Mouse (Mus musculus): Measurements from ENCODE around the gene Efna1. TPM values are rescaled to one million over a fixed set of nuclear protein-coding genes. Genes with fewer than 3 reads are reported as not detected.

Efna1 gene
- polyA plus RNA-seq, 1 experiment: not detected

DNA sequence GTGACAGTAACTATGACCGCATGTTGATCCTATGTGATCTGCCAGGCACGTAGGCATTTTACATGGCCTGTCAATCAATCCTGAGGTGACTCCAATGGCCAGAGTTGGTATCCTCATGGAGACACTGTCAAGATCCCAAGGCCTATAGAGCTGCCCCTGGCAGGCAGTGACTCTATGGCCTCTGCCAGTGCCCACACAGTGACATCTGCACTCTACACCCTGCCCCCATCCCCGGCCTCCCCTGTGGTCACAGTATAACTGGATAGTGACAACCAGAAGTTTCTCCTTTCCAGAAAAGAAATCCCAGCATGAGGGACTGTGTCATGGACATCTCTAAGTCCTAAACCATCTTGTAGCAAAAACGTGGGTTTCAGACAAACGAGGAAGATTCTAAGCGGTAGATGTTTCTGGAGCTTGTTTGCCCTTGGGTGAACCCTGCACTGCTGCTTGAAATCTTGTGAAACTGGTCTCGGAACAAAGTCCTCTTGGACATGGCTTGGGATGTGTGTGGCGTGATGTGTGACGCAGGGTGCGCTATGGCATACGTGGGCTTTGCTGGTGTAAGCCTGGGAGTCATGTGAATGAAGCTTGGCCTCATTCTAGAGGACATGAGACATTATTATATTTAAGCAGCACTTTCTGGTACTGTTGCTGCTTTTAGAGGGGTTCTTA, 12.4 kb upstream of the Efna1 start:
- TF ChIP-seq GATA1 (IDR thresholded peaks at IDR 0.05; ENCODE audit: low read length): no peak

DNA sequence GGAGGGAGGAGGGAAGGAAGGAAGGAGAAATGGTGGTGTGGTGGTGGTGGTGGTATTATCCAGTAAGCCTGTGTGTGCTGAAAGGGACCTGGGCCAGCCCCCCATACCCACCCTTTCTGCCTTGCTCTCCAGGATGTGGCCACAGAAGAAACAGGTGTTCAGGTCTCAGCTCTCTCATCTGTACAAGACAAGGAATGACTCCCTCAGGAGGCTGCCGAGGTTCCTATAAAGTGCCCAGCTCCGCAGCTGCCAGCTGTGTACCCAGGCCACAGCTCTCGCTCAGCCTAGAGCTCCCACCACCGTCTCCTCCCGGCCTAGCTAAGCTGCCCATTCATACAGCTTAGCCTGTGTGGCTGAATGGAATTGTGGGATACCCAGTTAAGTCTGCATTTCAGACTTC, 11.4 kb upstream of the Efna1 start:
- no peak for TF ChIP-seq GATA1 (IDR thresholded peaks at IDR 0.05; ENCODE audit: low read length)

DNA sequence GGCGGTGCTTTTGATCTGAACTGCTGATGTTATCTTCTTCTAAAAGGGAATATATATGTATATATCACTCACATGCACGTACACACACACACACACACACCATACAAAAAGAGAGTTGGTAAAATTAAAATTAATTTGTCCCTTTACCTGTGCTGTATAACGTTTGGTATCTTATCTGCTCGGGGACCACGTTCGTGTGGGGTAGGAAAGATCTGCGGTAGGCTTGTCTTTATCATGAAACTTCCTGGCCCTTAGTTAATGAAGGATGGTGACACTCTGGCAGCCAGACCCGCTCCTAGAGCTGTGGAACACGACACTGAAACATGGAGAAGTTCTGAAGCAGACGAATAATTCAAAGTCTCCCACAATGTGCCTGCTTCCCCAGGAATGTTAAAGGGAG, 10.9 kb upstream of the Efna1 start:
- no peak for TF ChIP-seq GATA1 (IDR thresholded peaks at IDR 0.05; ENCODE audit: low read length)

DNA sequence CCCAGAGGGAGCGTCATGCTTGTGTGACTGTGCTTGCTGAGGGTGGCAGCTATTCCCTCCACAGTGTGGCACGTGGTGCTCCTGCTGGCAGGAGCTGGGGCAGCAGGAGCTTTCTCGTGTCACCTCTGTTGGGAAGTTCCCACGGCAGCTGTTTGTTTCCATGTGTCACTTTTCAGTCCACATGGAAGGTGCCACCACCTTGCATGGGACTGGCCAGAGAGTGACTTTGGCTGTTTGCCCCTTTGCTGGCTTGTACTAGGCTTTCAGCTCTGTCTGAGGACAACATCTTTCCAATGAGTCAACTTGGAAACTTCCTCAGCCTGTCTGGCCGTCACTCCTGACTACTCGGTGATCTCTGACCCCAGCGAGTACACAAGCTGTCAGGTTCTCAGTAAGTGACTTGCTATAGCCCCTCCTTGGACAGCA, 7.6 kb upstream of the Efna1 start:
- TF ChIP-seq GATA1 (IDR thresholded peaks at IDR 0.05; ENCODE audit: low read length): no peak

DNA sequence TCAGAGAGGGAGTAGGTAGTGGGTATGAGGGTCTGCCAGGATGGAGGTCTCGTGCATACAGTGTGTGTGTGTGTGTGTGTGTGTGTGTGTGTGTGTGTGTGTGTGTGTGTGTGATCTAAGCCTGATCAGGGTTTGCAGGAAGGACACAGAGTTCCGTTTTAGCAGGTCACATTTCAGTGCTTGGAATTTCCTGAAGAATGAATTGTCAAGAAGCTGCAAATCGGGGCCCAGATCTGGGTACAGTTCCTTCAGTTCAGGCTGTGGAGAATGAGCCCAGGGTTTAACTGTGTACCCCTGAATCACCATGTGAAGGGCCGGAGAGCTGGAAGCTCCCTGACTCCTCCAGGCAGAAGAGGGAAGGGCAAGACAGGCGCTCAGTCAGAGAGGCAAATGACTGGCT, 6.3 kb upstream of the Efna1 start:
- TF ChIP-seq GATA1 (IDR thresholded peaks at IDR 0.05; ENCODE audit: low read length): no peak

DNA sequence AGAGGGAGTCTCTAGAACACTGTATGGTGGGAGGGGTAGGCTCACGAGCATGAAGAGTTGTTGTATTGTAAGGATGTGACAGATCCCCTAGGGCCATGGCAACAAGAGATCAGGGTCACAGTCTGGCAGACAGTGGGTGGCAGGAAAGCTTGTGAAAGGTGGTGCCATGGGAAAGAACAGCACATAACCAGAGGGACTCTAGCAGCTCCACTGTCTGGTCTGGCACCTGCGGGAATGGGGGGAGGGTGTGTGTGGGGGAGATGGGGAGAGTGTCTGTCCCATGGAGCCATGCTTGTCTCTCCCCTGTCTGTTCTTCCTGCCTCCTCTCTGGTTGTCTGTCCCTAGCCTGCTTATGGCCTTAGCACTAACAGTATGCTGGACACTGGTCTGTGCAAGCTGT, 4.6 kb upstream of the Efna1 start:
- no peak for TF ChIP-seq GATA1 (IDR thresholded peaks at IDR 0.05; ENCODE audit: low read length)

DNA sequence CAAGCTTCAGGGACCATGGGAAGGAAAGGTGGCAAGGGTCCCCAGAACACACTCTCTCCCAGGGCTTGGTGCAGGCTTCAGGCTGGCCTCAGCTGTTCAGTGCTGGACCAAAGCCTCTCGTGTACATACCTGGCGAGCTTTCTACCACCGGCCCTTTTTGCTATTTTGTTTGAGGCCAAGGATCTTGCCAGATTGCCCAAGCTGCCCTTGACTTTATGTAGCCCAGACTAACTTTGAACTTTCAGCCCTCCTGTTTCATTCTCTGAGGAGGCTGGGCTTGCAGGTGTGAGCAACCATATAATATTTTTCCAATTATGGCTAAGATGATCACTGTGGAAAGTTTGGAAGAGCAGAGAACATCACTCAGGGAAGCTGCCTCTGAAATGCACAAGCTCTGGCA, 3.3 kb upstream of the Efna1 start:
- no peak for TF ChIP-seq GATA1 (IDR thresholded peaks at IDR 0.05; ENCODE audit: low read length)

DNA sequence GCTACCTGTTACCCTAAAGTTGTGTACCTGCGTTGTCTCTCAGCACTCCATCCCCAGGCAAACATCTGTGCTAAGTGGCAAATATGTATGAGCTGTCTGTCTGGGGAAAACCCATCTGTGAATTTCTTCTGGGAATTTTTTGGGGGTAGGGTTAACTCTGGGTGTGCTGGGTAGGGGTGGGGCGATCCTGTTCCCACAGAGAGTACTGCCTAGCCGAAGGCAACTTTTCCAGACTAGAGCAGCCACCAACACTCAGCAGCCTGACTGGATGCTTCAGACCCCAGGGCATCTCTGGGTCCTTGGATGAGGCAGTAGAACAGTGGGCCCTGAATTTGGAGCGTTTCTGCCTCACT, 1.3 kb upstream of the Efna1 start:
- no peak for TF ChIP-seq GATA1 (IDR thresholded peaks at IDR 0.05; ENCODE audit: low read length)

DNA sequence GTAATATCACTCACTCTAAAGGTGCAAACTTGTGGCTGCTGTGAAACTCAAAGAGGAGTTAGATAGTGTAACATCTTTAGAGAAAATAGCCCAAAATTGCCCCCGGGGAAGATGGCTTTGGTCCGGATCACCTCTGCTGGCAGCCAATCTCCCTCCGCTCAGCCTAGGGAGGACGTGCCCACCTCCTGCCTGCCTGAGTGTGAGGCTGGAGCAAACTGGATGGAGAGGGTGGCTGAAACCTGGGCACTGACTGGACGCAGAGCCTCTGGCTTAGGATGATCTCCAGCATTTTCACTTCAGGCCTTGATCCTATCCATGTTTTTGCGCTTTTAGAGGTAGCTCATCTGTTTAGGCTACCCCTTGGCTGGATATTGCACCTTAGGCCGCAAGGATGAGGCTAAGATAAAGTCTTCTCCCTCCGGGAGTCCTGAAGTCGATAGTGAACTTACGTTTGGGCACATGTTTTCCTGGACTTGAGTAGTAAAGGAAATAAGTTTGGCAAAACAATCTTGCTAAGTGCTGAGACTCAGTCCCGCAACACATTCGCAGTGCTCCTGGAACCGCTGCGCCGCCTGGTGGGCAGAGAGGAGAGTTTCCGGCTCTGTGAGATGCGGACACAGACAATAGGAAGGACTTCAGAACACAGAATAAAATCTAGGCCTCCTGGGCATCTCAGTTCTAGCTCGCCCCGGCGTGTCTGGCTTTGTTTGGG, 793 bp upstream of the Efna1 start:
- TF ChIP-seq GATA1 (IDR thresholded peaks at IDR 0.05; ENCODE audit: low read length): no peak

DNA sequence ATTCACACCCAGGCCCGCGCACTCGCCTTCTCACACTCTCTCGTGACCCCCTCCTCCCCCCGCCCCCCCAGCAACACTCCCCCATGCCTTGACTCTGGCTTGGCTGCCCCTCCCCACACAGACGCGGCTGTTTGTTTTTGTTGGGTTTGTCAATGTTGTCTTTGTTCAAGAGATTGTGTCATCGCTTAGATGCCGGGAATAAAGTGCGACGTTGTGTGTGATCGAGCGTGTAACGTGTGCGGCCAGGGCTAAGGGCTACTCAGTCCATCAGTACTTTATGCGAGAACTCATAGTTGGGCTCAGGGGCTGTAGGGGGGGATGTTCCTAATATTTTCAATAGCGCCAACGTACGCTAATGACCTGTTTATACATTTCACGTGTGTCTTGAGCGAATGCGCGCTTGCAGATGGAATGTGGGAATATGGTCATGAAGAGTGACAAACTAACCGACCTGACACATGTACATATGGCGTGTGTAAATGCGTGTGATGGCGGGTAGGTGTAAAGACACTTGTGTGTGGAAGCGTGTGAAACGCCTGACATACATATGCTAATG, 814 bp downstream of the Efna1 start:
- TF ChIP-seq GATA1 (IDR thresholded peaks at IDR 0.05; ENCODE audit: low read length): no peak

DNA sequence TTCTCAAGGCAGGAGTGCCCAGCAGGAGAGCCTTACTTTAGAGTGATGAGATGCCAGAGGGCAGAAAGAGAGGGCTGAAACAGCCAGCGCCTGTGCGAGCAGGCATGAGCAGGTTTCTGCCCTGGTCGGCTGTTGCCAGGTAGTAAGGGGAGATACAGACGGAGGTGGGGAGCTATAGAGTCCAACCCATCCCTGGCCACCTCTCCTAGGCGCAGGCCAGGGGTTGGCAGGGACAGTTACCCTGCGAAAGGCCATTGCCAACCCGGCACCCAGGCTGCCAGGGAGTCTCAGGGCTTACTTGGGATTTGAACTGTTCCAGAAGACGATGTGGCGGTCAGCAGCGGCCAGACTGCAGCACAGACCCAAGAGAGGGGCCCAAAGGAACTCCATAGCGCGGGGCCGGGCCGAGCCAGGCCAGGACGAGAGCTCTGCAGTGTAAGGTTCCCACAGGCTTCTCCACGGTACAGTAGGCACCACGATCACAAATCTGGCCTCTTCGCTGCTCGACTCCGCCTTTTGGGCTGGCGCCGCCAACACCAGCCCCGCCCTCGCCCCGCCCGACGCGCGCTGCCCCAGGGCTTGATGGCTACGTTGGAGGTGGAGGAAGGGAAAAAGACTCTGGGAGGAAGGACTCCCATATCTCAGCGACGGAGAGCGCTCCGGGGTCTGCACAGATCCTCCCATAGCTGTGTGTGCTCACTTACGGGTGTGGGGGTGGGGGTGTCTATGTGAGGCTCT, 1.6 kb downstream of the Efna1 start:
- no peak for TF ChIP-seq GATA1 (IDR thresholded peaks at IDR 0.05; ENCODE audit: low read length)

DNA sequence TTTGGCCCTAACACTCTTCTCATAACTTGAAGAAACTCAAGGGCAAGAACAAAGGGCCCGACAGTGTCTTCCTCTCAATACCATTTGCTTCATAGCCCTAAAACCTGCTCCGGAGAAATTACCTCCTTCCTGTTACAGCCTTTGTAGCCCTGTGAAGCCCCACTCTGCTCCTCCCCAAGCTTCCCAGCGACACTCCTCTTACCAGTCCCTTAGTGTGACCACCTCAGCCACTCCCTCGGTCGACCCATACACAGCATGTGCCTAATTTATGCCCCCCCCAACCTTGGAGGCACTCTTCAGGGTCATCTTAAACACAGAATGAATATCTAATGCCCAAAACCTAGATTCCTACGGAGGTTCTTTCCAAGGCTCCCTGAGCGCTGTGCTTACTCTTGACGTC, 2.3 kb downstream of the Efna1 start:
- TF ChIP-seq GATA1 (IDR thresholded peaks at IDR 0.05; ENCODE audit: low read length): no peak

DNA sequence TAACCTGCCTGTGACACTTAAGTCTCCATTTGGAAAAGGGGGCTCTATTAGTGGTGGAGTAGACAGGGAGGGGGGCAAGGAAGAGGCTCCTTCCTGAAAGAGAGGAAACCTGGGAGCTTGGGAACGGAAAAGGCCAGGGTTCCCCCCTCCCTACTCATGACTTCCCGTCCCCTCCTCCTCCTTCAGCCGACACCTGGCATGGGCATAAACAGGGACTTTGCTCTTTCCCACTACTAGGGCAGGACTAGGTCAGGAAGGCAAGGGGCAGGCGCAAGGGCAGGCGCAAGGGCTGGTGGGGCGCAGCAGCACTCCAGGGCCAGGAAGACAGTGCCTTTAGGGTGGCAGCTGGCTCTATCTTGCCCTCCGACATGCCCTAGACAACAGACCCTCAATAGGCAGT, 2.8 kb downstream of the Efna1 start:
- no peak for TF ChIP-seq GATA1 (IDR thresholded peaks at IDR 0.05; ENCODE audit: low read length)

DNA sequence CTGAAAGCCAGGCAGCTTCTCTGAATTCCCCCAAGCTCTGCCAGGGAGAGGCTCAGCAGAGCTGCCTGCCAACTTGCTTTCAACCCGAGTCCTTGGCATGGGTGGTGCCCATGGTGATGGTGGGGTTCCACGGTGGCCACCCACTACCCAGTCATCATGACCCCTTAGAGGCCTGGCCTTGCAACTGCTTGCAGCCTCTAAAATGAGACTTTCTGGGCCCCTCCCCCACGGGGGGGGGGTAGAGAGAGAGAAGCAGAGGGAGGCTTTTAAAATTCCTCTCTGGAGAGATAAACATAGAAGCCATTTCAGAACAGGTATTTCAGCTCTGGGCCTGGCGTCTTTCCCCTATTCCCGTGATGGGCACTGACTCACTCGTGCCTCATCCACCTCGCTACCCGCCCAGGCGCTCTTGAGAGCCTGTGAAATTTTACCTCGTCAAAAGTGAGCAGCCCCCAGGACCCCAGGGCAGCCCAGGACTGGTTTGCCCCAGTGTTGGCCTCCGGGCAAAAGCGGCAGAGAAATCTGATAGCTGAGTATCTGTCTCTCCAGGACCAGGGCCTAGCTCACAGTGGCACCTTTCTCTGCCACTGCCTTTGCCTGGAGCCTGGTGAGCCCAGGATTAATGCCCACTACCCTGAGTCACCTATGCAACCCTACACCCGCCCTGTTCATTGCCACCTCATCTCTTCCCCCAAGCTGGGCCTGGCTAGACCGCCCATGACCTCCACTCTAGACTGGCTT, 3.5 kb downstream of the Efna1 start:
- no peak for TF ChIP-seq GATA1 (IDR thresholded peaks at IDR 0.05; ENCODE audit: low read length)

DNA sequence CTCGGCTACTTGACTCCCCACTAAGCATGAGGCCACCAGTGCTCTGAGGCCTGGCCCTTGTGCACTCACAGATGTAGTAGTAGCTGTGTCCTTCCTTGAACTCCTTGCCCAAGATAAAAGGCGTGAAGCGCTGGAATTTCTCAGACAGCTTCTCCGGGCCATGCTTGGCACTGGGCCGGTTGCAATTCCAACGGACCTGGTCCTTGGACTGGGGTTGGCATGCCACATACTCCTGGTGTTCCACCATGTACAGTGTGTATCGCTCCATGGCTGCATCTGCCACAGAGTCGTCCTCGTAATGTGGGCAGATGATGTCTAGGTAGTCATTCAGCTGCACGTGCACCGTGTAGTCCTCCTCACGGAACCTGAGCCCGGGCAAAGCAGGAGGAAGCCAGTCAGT, 4.9 kb downstream of the Efna1 start:
- TF ChIP-seq GATA1 (IDR thresholded peaks at IDR 0.05; ENCODE audit: low read length): no peak

DNA sequence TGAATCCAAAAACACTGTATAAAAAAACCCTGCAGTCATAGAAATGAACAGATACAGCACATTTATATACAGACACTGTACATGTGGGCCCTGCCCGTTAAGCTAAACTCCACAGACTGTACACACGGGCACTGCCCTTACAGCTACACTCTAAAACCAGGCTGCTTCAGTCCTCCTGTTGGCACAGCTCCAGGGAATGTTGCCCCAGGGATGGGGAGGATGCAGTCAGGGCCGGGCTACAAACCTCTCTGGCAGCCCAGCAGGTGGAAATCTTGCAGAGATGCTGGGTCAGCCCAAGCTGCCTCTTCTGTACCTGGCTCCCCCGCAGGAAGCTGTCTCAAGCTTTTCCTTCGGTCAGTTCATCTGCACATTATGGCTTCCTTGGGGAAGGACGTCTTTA, 9.2 kb downstream of the Efna1 start:
- no peak for TF ChIP-seq GATA1 (IDR thresholded peaks at IDR 0.05; ENCODE audit: low read length)

All from G1E-ER4 (cell line).